Mouse (Mus musculus): Measurements from ENCODE around the gene Tlx2.

Tlx2 gene

GRCm38 (mm10) chr6:83070247-83070310, at the start of gene Tlx2:
Gene Tlx2 (minus strand): TSS chr6:83070293.
- DNase-seq (ENCODE audit: low read depth, low spot score): no peak

- no peak for DNase-seq (ENCODE audit: low read depth, low spot score)
These were observed 49.6 kb upstream of the Tlx2 start for GRCm38 (mm10) chr6:83119734-83120051.

- no peak for DNase-seq (ENCODE audit: low read depth, low spot score)
These were observed 49.0 kb upstream of the Tlx2 start for GRCm38 (mm10) chr6:83118825-83119733.

- DNase-seq (ENCODE audit: low read depth, low spot score): no peak
These were observed 48.3 kb upstream of the Tlx2 start for GRCm38 (mm10) chr6:83118369-83118768.

- no peak for DNase-seq (ENCODE audit: low read depth, low spot score)
These were observed 47.5 kb upstream of the Tlx2 start for GRCm38 (mm10) chr6:83117616-83118015.

- no peak for DNase-seq (ENCODE audit: low read depth, low spot score)
These were observed 47.0 kb upstream of the Tlx2 start for GRCm38 (mm10) chr6:83117165-83117438.

- DNase-seq (ENCODE audit: low read depth, low spot score): no peak
These were observed 46.5 kb upstream of the Tlx2 start for GRCm38 (mm10) chr6:83116373-83117164.

- DNase-seq (ENCODE audit: low read depth, low spot score): no peak
These were observed 45.7 kb upstream of the Tlx2 start for GRCm38 (mm10) chr6:83115682-83116372.

- DNase-seq (ENCODE audit: low read depth, low spot score): peak; percentile 80
These were observed 45.0 kb upstream of the Tlx2 start, which contains the start of gene Mogs for GRCm38 (mm10) chr6:83115011-83115671. Gene Mogs (plus strand): TSS chr6:83115496.

GRCm38 (mm10) chr6:83111510-83112136, 41.5 kb upstream of the Tlx2 start:
- DNase-seq (ENCODE audit: low read depth, low spot score): no peak

- peak; percentile 71 for DNase-seq (ENCODE audit: low read depth, low spot score)
These were observed 38.9 kb upstream of the Tlx2 start, which contains the start of gene Mrpl53 for GRCm38 (mm10) chr6:83108762-83109668. Gene Mrpl53 (plus strand): TSS chr6:83109040.

GRCm38 (mm10) chr6:83107566-83108400, 37.7 kb upstream of the Tlx2 start:
- DNase-seq (ENCODE audit: low read depth, low spot score): no peak

GRCm38 (mm10) chr6:83104158-83104557, 34.1 kb upstream of the Tlx2 start:
- no peak for DNase-seq (ENCODE audit: low read depth, low spot score)

GRCm38 (mm10) chr6:83103130-83103650, 33.1 kb upstream of the Tlx2 start:
- DNase-seq (ENCODE audit: low read depth, low spot score): no peak

- no peak for DNase-seq (ENCODE audit: low read depth, low spot score)
These were observed 31.8 kb upstream of the Tlx2 start for GRCm38 (mm10) chr6:83101688-83102556.

GRCm38 (mm10) chr6:83101316-83101687, 31.2 kb upstream of the Tlx2 start, which contains the start of the genes Ccdc142 and Gm42688:
Gene Ccdc142 (plus strand): TSS chr6:83101601.
Gene Gm42688 (plus strand): TSS chr6:83101617.
- DNase-seq (ENCODE audit: low read depth, low spot score): peak; percentile 89

- no peak for DNase-seq (ENCODE audit: low read depth, low spot score)
These were observed 28.3 kb upstream of the Tlx2 start for GRCm38 (mm10) chr6:83098411-83098810.

GRCm38 (mm10) chr6:83095968-83096367, 25.9 kb upstream of the Tlx2 start:
- DNase-seq (ENCODE audit: low read depth, low spot score): no peak
